Mouse (Mus musculus): Measurements from ENCODE around the gene Prorsd1. TPM values are rescaled to one million over a fixed set of nuclear protein-coding genes. Genes with fewer than 3 reads are reported as not detected.
"Not testable (repeated sequence)": the region's sequence is repeated elsewhere in the genome, so short reads cannot be mapped to it uniquely, and the experiment has no call there.

Gene Prorsd1
- polyA plus RNA-seq, 1 experiment, result 6.3 TPM

DNA sequence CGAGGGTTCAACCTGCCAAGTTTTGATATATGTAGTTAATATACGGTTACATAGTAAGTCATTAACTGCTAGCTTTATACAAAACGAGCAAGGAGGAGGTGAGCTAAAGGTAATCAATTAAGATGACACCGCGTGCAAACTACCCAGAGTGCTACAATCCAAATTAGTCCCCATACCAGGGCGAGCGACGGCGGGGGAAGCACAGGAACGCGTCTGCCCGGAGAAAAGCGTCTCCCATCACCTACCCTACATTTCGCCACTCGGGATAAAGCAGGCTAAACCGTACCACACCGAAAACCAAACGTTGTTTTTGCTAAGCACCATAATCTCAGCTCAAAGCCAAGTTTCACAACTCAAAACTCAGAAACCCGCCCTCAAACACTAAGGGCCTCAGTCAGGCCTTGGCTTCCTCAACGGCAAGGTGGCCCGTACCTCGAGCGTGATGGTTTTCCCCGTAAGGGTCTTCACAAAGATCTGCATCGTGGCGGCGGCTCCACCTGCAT is 32.5 kb upstream of the Prorsd1 start:
- peak overlapping the region; percentile 81 for H3K4me3 ChIP-seq (replicated peaks; ENCODE audit: insufficient read depth, low read depth, low read length)
- DNase-seq, result no peak
- WGBS, result under 1% methylated on average over 27 of the region's 27 CpGs
- H3K4me1 ChIP-seq (ENCODE audit: control insufficient read depth, insufficient read depth, low read length), result no peaks in the 10 kb centered on the region
- no peak for TF ChIP-seq CTCF (IDR thresholded peaks at IDR 0.05; ENCODE audit: borderline replicate concordance, insufficient read depth, low read depth, low read length)
- no peak for TF ChIP-seq POLR2A (IDR thresholded peaks at IDR 0.05; ENCODE audit: borderline replicate concordance, insufficient read depth, low read length)
- peak overlapping the region; percentile 76 for H3K27ac ChIP-seq (ENCODE audit: insufficient read depth, low read length)
- H3K27me3 ChIP-seq (ENCODE audit: control insufficient read depth, insufficient read depth, low read length), result no peaks in the 10 kb centered on the region

DNA sequence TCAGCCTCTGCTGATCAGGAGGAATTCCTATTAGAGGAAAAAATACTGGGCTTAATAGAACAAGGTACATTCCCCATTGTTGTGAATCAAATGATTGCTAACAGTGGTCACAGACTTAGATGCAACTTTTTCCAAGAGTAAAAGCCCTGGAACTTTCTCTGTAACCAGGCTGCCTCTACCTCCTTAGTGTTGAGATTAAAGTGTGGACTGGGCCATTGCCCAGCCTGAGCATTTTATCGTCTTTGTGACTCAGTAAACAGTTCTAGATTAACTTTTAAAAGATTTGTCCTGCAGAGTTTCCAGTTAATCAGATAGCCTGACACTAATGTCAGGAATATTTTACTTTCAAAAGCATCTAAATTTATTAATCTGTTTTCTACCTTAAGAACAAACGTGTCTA is 31.9 kb upstream of the Prorsd1 start:
- Histone ChIP-seq H3K27ac (ENCODE audit: insufficient read depth, low read length) (no peak overlapping the region), H3K27me3 (ENCODE audit: control insufficient read depth, insufficient read depth, low read length) (no peaks in the 10 kb centered on the region), H3K4me1 (ENCODE audit: control insufficient read depth, insufficient read depth, low read length) (no peaks in the 10 kb centered on the region), H3K4me3 (replicated peaks; ENCODE audit: insufficient read depth, low read depth, low read length) (peak overlapping the region; percentile 81)
- WGBS, result 24% methylated on average over 2 of the region's 2 CpGs
- DNase-seq, result no peak
- TF ChIP-seq CTCF (IDR thresholded peaks at IDR 0.05; ENCODE audit: borderline replicate concordance, insufficient read depth, low read depth, low read length) (no peak), POLR2A (IDR thresholded peaks at IDR 0.05; ENCODE audit: borderline replicate concordance, insufficient read depth, low read length) (no peak)

DNA sequence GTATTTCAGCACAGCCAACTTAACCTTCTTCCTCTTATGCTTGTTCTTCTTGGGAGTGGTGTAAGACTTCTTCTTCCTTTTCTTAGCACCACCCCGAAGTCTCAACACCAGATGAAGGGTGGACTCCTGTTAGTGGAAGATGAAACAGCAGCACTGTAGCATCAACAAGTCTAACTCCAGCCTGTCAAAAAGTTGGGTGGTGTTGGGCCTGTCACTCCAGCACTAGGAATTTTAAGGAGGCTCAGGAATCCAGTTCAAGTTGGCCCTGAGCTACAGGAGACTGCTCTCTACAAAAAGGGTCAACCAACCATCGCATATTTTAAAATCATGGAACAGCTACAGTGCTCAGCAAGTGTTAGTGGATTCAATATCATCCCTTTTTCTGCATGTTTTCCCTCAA is 31.5 kb upstream of the Prorsd1 start:
- WGBS, result 86% methylated on average over 2 of the region's 2 CpGs
- not testable (repeated sequence) for H3K27me3 ChIP-seq (ENCODE audit: control insufficient read depth, insufficient read depth, low read length); DNase-seq; H3K4me3 ChIP-seq (replicated peaks; ENCODE audit: insufficient read depth, low read depth, low read length); H3K4me1 ChIP-seq (ENCODE audit: control insufficient read depth, insufficient read depth, low read length); H3K27ac ChIP-seq (ENCODE audit: insufficient read depth, low read length)

DNA sequence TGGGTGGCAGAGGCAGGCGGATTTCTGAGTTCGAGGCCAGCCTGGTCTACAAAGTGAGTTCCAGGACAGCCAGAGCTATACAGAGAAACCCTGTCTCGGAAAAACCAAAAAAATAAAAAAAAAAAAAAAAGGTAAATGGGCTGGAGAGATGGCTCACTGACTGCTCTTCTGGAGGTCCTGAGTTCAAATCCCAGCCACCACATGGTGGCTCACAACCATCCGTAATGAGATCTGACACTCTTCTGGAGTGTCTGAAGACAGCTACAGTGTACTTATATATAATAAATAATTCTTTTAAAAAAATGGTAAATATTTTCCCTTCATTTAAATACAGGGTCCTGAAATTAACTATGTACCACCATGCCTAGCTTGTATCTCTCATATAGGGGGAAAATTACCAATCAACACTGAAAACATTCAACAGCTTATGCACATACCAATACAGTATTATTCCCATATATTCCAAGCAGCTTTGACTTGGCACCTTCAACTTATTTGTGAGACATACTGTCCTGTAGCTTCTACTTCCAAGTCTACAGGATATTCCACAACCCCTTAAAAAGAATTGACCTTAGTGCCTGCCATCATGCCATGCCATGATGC is 30.4 kb upstream of the Prorsd1 start:
- 90% methylated on average over 4 of the region's 4 CpGs for WGBS
- not testable (repeated sequence) for H3K27me3 ChIP-seq (ENCODE audit: control insufficient read depth, insufficient read depth, low read length); H3K4me3 ChIP-seq (replicated peaks; ENCODE audit: insufficient read depth, low read depth, low read length); H3K4me1 ChIP-seq (ENCODE audit: control insufficient read depth, insufficient read depth, low read length); H3K27ac ChIP-seq (ENCODE audit: insufficient read depth, low read length); DNase-seq

DNA sequence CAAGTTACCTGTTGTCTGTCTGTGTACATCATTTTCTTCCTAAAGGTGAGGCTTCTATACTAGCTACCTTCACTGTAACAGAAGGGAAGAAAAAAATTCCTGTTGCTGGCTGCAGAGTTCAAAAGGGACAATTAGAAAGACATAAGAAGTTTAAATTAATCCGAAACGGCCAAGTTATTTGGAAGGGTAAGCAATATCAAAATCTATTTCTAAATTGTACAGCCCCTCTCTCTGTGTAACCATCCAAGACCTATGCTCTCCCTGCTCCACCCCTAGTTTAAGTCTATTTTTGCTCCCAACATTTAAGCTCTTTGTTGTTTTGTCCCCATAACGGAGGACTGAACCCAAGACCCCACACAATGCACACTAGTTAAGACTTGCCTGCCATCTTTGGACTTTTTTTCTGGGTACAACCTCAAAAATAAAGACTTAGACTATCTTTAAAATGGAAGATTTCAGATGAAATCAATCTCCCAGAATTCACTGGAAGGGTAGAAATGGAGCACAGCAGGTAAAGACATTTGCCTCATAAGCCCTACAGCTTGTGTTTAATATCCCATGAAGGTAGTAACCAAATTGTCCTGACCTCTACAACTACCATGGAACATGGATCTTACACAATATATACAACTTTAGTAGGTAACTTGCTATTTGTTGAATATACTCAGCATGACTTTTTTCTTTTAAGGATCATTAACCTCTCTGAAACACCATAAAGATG is 29.6 kb upstream of the Prorsd1 start:
- no peak overlapping the region for H3K27ac ChIP-seq (ENCODE audit: insufficient read depth, low read length)
- WGBS, result 85% methylated on average over 3 of the region's 3 CpGs
- no peak overlapping the region for H3K4me3 ChIP-seq (replicated peaks; ENCODE audit: insufficient read depth, low read depth, low read length)
- no peaks in the 10 kb centered on the region for H3K27me3 ChIP-seq (ENCODE audit: control insufficient read depth, insufficient read depth, low read length)
- no peak for DNase-seq
- TF ChIP-seq CTCF (IDR thresholded peaks at IDR 0.05; ENCODE audit: borderline replicate concordance, insufficient read depth, low read depth, low read length), result no peak
- TF ChIP-seq POLR2A (IDR thresholded peaks at IDR 0.05; ENCODE audit: borderline replicate concordance, insufficient read depth, low read length), result no peak
- H3K4me1 ChIP-seq (ENCODE audit: control insufficient read depth, insufficient read depth, low read length), result no peaks in the 10 kb centered on the region

DNA sequence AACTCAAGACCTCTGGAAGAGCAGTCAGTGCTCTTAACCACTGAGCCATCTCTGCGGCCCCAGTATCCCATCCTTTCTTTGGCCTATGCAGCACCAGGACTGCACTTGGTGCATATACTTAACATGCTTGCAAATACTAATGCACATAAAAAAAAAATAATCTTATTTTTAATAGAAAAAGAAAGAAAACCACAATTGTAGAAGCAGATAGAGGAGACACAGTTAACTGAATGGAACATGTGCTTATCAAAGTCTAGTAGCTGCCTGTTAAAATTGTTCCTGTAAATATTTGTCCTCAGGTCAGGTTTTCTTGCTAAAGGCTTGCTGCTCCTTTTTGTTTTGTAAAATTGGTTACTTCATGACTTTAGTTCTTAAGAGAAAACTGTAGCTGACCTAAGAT is 23.4 kb upstream of the Prorsd1 start:
- no peak for TF ChIP-seq POLR2A (IDR thresholded peaks at IDR 0.05; ENCODE audit: borderline replicate concordance, insufficient read depth, low read length)
- 98% methylated on average over 1 of the region's 1 CpGs for whole genome bisulfite sequencing
- Histone ChIP-seq H3K27ac (ENCODE audit: insufficient read depth, low read length) (no peak overlapping the region), H3K4me1 (ENCODE audit: control insufficient read depth, insufficient read depth, low read length) (no peaks in the 10 kb centered on the region), H3K4me3 (replicated peaks; ENCODE audit: insufficient read depth, low read depth, low read length) (no peak overlapping the region), H3K27me3 (ENCODE audit: control insufficient read depth, insufficient read depth, low read length) (no peaks in the 10 kb centered on the region)
- DNase-seq, result no peak

DNA sequence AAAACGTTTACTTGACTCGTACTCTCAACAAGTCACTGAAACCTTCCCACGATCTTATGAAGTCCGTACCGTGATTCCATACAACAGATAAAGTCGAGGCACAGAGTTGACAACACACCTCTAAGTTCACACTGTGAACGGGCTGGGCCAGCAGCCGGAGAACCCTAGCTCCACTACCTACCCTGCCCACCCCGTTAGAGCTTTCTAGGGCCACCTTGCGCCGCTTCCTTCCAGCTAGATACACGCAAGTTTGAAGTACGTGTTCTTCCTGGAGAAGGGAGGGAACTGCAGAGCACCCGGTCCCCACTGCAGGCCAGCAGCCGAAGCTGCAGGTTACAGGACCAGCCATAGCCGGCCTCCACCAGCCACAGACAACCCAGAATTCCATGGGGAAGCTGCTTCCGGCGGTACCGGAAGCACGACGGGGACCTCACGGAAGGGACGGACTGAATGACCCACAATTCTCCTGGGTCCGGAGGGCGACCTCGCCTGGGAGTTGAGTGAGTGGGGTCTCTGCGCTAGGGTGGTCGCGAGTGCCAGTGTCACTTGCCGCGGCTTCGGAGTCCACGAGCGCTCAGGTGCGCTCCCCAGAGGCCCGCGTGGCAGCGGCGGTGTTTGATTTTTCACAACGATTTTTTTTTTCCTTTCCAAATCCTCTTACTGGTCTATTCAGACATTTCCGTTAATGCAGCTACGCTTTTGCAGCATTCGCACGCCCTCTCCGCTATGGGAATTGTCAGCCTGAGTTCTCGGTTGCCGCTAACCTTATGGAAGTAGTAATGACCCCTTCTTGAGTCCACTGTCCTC is 11.4 kb upstream of the Prorsd1 start, which contains the start of gene Mtif2:
Gene Mtif2, plus strand, starts transcription at position 421 of the 807 bp plus-strand sequence.
- H3K27ac ChIP-seq (ENCODE audit: insufficient read depth, low read length), result peak within 1 kb of the TSS; percentile 57; the same call in 1 of the 2 replicates
- peak; percentile 83 to 85 for DNase-seq
- H3K27me3 ChIP-seq (ENCODE audit: control insufficient read depth, insufficient read depth, low read length), result no peaks in the 10 kb centered on the region
- H3K4me1 ChIP-seq (ENCODE audit: control insufficient read depth, insufficient read depth, low read length), result no peaks in the 10 kb centered on the region
- WGBS, result 3% methylated on average over 47 of the region's 47 CpGs
- TF ChIP-seq CTCF (IDR thresholded peaks at IDR 0.05; ENCODE audit: borderline replicate concordance, insufficient read depth, low read depth, low read length) (no peak), POLR2A (IDR thresholded peaks at IDR 0.05; ENCODE audit: borderline replicate concordance, insufficient read depth, low read length) (peak; percentile 94)
- H3K4me3 ChIP-seq (replicated peaks; ENCODE audit: insufficient read depth, low read depth, low read length), result peak within 1 kb of the TSS; percentile 93

DNA sequence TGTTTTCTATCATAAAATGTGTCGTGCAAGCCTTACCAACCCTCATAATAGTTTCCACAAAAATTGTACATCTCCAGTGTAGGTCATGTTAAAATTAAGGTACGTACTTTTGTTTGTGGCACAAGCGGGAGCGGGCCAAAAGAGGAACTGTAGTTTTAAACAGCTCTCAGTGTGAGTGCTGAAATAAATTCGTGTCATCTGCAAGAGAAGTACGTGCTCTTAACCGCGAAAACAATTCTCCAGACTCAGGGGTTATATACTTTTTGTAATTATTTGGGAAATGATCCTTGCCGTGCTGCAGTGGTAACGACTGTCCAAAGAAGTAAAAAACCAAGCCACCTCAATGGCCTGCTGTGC is 530 bp downstream of the Prorsd1 start:
- TF ChIP-seq CTCF (IDR thresholded peaks at IDR 0.05; ENCODE audit: borderline replicate concordance, insufficient read depth, low read depth, low read length), result no peak
- no peak for TF ChIP-seq POLR2A (IDR thresholded peaks at IDR 0.05; ENCODE audit: borderline replicate concordance, insufficient read depth, low read length)
- no peak overlapping the region for H3K27ac ChIP-seq (ENCODE audit: insufficient read depth, low read length)
- DNase-seq, result peak in 1 of 2 experiments; percentile 8
- WGBS, result 26% methylated on average over 10 of the region's 10 CpGs
- peak overlapping the region; percentile 85 for H3K4me3 ChIP-seq (replicated peaks; ENCODE audit: insufficient read depth, low read depth, low read length)
- H3K4me1 ChIP-seq (ENCODE audit: control insufficient read depth, insufficient read depth, low read length), result no peaks in the 10 kb centered on the region
- H3K27me3 ChIP-seq (ENCODE audit: control insufficient read depth, insufficient read depth, low read length), result no peaks in the 10 kb centered on the region

All from cerebellum, adult 2 months (tissue).